Mouse (Mus musculus): ENCODE measurements around the gene Slc45a1. TPM values are rescaled to one million over a fixed set of nuclear protein-coding genes. Genes with fewer than 3 reads are reported as not detected.

Gene Slc45a1
- polyA plus RNA-seq, 1 experiment from 2014 or later: 0.63 TPM

- DNase-seq (ENCODE audit: low spot score) (no peak), ATAC-seq (ENCODE audit: low FRiP score, low TSS enrichment) (no peak)
- Histone ChIP-seq H3K27ac (replicated peaks) (no peak overlapping the region), H3K9ac (ENCODE audit: low read length) (no peak overlapping the region), H3K36me3 (ENCODE audit: control insufficient read depth, insufficient read depth, low read length) (no peaks in the 10 kb centered on the region), H3K4me3 (ENCODE audit: low read depth, low read length) (no peak overlapping the region), H3K9me3 (ENCODE audit: control insufficient read depth, low read length) (no peaks in the 10 kb centered on the region), H3K4me2 (replicated peaks; ENCODE audit: low read depth) (no peak overlapping the region), H3K27me3 (ENCODE audit: control insufficient read depth, insufficient read depth, low read length) (no peaks in the 10 kb centered on the region), H3K4me1 (replicated peaks; ENCODE audit: control insufficient read depth, insufficient read depth) (no peaks in the 10 kb centered on the region)
- no peak for TF ChIP-seq EP300 (optimal IDR thresholded peaks at IDR 0.05)
- no peak for TF ChIP-seq CTCF (IDR thresholded peaks at IDR 0.05; ENCODE audit: low read depth)
- WGBS: 48% methylated on average over 5 of the region's 5 CpGs
Observed at GRCm38 (mm10) chr4:150680373-150680772, 28.4 kb upstream of the Slc45a1 start.

GRCm38 (mm10) chr4:150678789-150679188 lies 26.8 kb upstream of the Slc45a1 start:
- H3K4me2 ChIP-seq (replicated peaks; ENCODE audit: low read depth): no peak overlapping the region
- no peak overlapping the region for H3K9ac ChIP-seq (ENCODE audit: low read length)
- DNase-seq (ENCODE audit: low spot score) (no peak), ATAC-seq (ENCODE audit: low FRiP score, low TSS enrichment) (no peak)
- H3K9me3 ChIP-seq (ENCODE audit: control insufficient read depth, low read length): no peaks in the 10 kb centered on the region
- no peaks in the 10 kb centered on the region for H3K27me3 ChIP-seq (ENCODE audit: control insufficient read depth, insufficient read depth, low read length)
- no peak for TF ChIP-seq CTCF (IDR thresholded peaks at IDR 0.05; ENCODE audit: low read depth)
- no peak for TF ChIP-seq EP300 (optimal IDR thresholded peaks at IDR 0.05)
- WGBS: 95% methylated on average over 20 of the region's 20 CpGs
- H3K4me1 ChIP-seq (replicated peaks; ENCODE audit: control insufficient read depth, insufficient read depth): no peaks in the 10 kb centered on the region
- no peak overlapping the region for H3K4me3 ChIP-seq (ENCODE audit: low read depth, low read length)
- no peaks in the 10 kb centered on the region for H3K36me3 ChIP-seq (ENCODE audit: control insufficient read depth, insufficient read depth, low read length)
- no peak overlapping the region for H3K27ac ChIP-seq (replicated peaks)

DNA sequence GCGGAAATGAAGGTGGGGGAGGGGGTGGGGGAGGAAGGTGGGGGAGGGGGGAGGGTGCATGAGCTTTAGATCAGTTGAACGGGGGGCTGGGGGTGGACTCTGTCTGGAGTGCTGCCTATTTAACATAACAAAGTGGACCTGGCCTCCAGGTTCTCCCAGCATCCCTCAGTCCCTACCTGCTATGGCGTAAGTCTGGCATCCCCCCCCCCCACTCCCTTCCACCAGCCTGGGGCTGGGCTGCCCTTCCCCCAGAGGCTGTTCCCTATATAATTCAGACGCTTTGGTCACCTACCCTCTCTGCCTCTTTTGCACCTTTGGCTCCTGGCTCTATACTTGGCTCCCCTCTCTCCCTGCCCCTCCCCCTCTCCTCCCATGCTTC lies 25.9 kb upstream of the Slc45a1 start:
- H3K27me3 ChIP-seq (ENCODE audit: control insufficient read depth, insufficient read depth, low read length): no peaks in the 10 kb centered on the region
- H3K9me3 ChIP-seq (ENCODE audit: control insufficient read depth, low read length): no peaks in the 10 kb centered on the region
- H3K4me2 ChIP-seq (replicated peaks; ENCODE audit: low read depth): no peak overlapping the region
- no peak overlapping the region for H3K4me3 ChIP-seq (ENCODE audit: low read depth, low read length)
- no peak for DNase-seq (ENCODE audit: low spot score)
- H3K9ac ChIP-seq (ENCODE audit: low read length): no peak overlapping the region
- TF ChIP-seq EP300 (optimal IDR thresholded peaks at IDR 0.05): no peak
- TF ChIP-seq CTCF (IDR thresholded peaks at IDR 0.05; ENCODE audit: low read depth): no peak
- no peak overlapping the region for H3K27ac ChIP-seq (replicated peaks)
- ATAC-seq (ENCODE audit: low FRiP score, low TSS enrichment): no peak
- 31% methylated on average over 3 of the region's 4 CpGs for WGBS
- H3K4me1 ChIP-seq (replicated peaks; ENCODE audit: control insufficient read depth, insufficient read depth): no peaks in the 10 kb centered on the region
- H3K36me3 ChIP-seq (ENCODE audit: control insufficient read depth, insufficient read depth, low read length): no peaks in the 10 kb centered on the region

GRCm38 (mm10) chr4:150677126-150677845 lies 25.3 kb upstream of the Slc45a1 start:
- H3K4me1 ChIP-seq (replicated peaks; ENCODE audit: control insufficient read depth, insufficient read depth): no peaks in the 10 kb centered on the region
- H3K9me3 ChIP-seq (ENCODE audit: control insufficient read depth, low read length): no peaks in the 10 kb centered on the region
- H3K4me2 ChIP-seq (replicated peaks; ENCODE audit: low read depth): no peak overlapping the region
- H3K9ac ChIP-seq (ENCODE audit: low read length): no peak overlapping the region
- H3K4me3 ChIP-seq (ENCODE audit: low read depth, low read length): no peak overlapping the region
- no peak for DNase-seq (ENCODE audit: low spot score)
- no peaks in the 10 kb centered on the region for H3K36me3 ChIP-seq (ENCODE audit: control insufficient read depth, insufficient read depth, low read length)
- no peak overlapping the region for H3K27ac ChIP-seq (replicated peaks)
- H3K27me3 ChIP-seq (ENCODE audit: control insufficient read depth, insufficient read depth, low read length): no peaks in the 10 kb centered on the region
- ATAC-seq (ENCODE audit: low FRiP score, low TSS enrichment): no peak
- TF ChIP-seq CTCF (IDR thresholded peaks at IDR 0.05; ENCODE audit: low read depth) (no peak), EP300 (optimal IDR thresholded peaks at IDR 0.05) (no peak)
- WGBS: 40% methylated on average over 9 of the region's 10 CpGs

- no peak overlapping the region for H3K9ac ChIP-seq (ENCODE audit: low read length)
- H3K9me3 ChIP-seq (ENCODE audit: control insufficient read depth, low read length): no peaks in the 10 kb centered on the region
- H3K27me3 ChIP-seq (ENCODE audit: control insufficient read depth, insufficient read depth, low read length): no peaks in the 10 kb centered on the region
- H3K4me3 ChIP-seq (ENCODE audit: low read depth, low read length): no peak overlapping the region
- no peak overlapping the region for H3K4me2 ChIP-seq (replicated peaks; ENCODE audit: low read depth)
- 74% methylated on average over 13 of the region's 13 CpGs for WGBS
- TF ChIP-seq CTCF (IDR thresholded peaks at IDR 0.05; ENCODE audit: low read depth) (no peak), EP300 (optimal IDR thresholded peaks at IDR 0.05) (no peak)
- ATAC-seq (ENCODE audit: low FRiP score, low TSS enrichment) (no peak), DNase-seq (ENCODE audit: low spot score) (no peak)
- H3K4me1 ChIP-seq (replicated peaks; ENCODE audit: control insufficient read depth, insufficient read depth): no peaks in the 10 kb centered on the region
- H3K36me3 ChIP-seq (ENCODE audit: control insufficient read depth, insufficient read depth, low read length): no peaks in the 10 kb centered on the region
- no peak overlapping the region for H3K27ac ChIP-seq (replicated peaks)
Observed at GRCm38 (mm10) chr4:150676029-150676428, 24.1 kb upstream of the Slc45a1 start.

DNA sequence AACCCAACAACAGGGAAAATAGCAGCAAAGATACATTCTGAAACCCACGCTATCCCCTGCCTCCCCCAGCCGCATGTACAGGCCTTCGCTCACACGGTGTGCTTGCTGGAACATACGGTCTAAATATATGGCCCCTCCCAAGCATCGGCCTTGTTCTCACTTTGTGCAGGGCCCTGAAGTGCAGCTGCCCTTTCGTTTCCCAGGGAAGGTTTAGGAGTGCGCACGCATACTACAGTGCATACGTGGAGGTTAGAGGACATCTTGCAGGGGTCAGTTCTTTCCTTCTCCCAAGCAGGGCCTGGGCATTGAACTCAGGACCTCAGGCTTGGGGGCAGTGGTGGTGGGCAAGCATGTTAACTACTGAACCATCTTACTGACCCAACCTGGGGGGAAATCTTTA lies 23.3 kb upstream of the Slc45a1 start:
- H3K4me3 ChIP-seq (ENCODE audit: low read depth, low read length): no peak overlapping the region
- no peaks in the 10 kb centered on the region for H3K27me3 ChIP-seq (ENCODE audit: control insufficient read depth, insufficient read depth, low read length)
- H3K9me3 ChIP-seq (ENCODE audit: control insufficient read depth, low read length): no peaks in the 10 kb centered on the region
- 94% methylated on average over 10 of the region's 10 CpGs for WGBS
- no peak overlapping the region for H3K9ac ChIP-seq (ENCODE audit: low read length)
- no peak overlapping the region for H3K27ac ChIP-seq (replicated peaks)
- H3K4me2 ChIP-seq (replicated peaks; ENCODE audit: low read depth): no peak overlapping the region
- H3K4me1 ChIP-seq (replicated peaks; ENCODE audit: control insufficient read depth, insufficient read depth): no peaks in the 10 kb centered on the region
- ATAC-seq (ENCODE audit: low FRiP score, low TSS enrichment) (no peak), DNase-seq (ENCODE audit: low spot score) (no peak)
- no peak for TF ChIP-seq CTCF (IDR thresholded peaks at IDR 0.05; ENCODE audit: low read depth)
- TF ChIP-seq EP300 (optimal IDR thresholded peaks at IDR 0.05): no peak
- no peaks in the 10 kb centered on the region for H3K36me3 ChIP-seq (ENCODE audit: control insufficient read depth, insufficient read depth, low read length)
